Comparison of ENCODE assay signal across 8 mouse cellular contexts in the genomic region with DNA sequence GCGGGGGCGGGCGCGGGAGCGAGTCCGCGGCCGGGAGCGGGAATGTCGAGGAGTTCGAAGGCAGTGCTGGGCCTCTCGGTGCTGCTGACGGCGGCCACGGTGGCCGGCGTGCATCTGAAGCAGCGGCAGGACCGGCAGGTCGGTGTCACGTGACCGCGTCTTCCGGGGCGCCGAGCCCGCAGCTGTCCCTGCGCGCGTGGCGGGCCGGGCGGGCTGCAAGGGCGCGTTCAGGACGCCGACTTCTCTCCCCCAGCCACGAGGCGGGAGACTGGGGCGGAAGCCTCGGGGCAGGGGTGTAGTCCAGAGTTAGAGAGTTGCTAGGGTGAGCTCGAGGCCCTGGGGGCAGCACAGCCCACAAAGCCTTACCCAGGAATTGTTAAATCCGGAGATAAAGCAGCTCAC. TPM values are rescaled to one million over a fixed set of nuclear protein-coding genes. Genes with fewer than 3 reads are reported as not detected.
DNase-seq lines count a peak whose midpoint lies in the region; ATAC-seq and TF ChIP-seq lines count a peak whose summit lies in the region.

No protein-coding gene starts in this region.

- ATAC-seq in G1E (ENCODE audit: extremely low read depth, insufficient number of reproducible peaks, low FRiP score, poor library complexity, severe bottlenecking): peak; percentile 55

- no peaks in the 10 kb centered on the region for H3K9me3 ChIP-seq in G1E (replicated peaks)
- H3K9me3 ChIP-seq in hindbrain, embryonic 10.5 days: no peaks in the 10 kb centered on the region

- H3K27me3 ChIP-seq in G1E (ENCODE audit: insufficient read depth, low read length): no peaks in the 10 kb centered on the region
- H3K27me3 ChIP-seq in hindbrain, embryonic 10.5 days (ENCODE audit: insufficient read depth, poor library complexity, severe bottlenecking): no peaks in the 10 kb centered on the region

- TF ChIP-seq POLR2A in cortical plate, adult 2 months (IDR thresholded peaks at IDR 0.05; ENCODE audit: extremely low read depth, insufficient read depth, low read length): no peak

- no peak for TF ChIP-seq CTCF in left cerebral cortex, adult 2 months (IDR thresholded peaks at IDR 0.05)
- TF ChIP-seq CTCF in G1E (IDR thresholded peaks at IDR 0.05; ENCODE audit: low read depth, low read length): no peak
- no peak for TF ChIP-seq CTCF in cortical plate, adult 2 months (IDR thresholded peaks at IDR 0.05; ENCODE audit: extremely low read depth, insufficient read depth, low read length)

- H3K4me3 ChIP-seq in left cerebral cortex, adult 2 months: peak overlapping the region; percentile 90
- H3K4me3 ChIP-seq in G1E (ENCODE audit: low read depth, low read length): peak overlapping the region; percentile 83
- H3K4me3 ChIP-seq in cortical plate, adult 2 months (ENCODE audit: insufficient read depth, low read length): peak overlapping the region; percentile 90
- peak overlapping the region; percentile 87 for H3K4me3 ChIP-seq in hindbrain, embryonic 10.5 days

- H3K4me1 ChIP-seq in G1E (ENCODE audit: insufficient read depth, low read depth, low read length): peaks cover 23% of the 10 kb centered on the region
- H3K4me1 ChIP-seq in cortical plate, adult 2 months (ENCODE audit: control insufficient read depth, insufficient read depth, low read length): peaks cover 7% of the 10 kb centered on the region; the same call in 1 of the 2 replicates
- peaks cover 20% of the 10 kb centered on the region for H3K4me1 ChIP-seq in hindbrain, embryonic 10.5 days (replicated peaks)

- WGBS in hindbrain, embryonic 10.5 days: under 1% methylated on average over 43 of the region's 43 CpGs

- intact Hi-C loops in left cerebral cortex, adult 2 months (cut with DNase I): loop anchor here (2.0 kb wide), 2 partner anchors 70 to 90 kb away; no protein-coding TSS in a partner anchor
- intact Hi-C loops in left cerebral cortex, postnatal 36 days (cut with DNase I): loop anchor here (2.0 to 5.0 kb wide), 2 partner anchors 88 to 98 kb away; partner anchors contain the start of genes Mgme1 and Snx5

- DNase-seq in left cerebral cortex, adult 2 months (ENCODE audit: extremely low spot score in 1 of 2, low spot score in 2 of 2): no peak
- DNase-seq in left cerebral cortex, postnatal 36 days (ENCODE audit: low spot score in 2 of 2): no peak
- peak; percentile 60 for DNase-seq in G1E (ENCODE audit: low spot score)
- no peak for DNase-seq in hindbrain, embryonic 10.5 days (ENCODE audit: low spot score)
- peak; percentile 66 for DNase-seq in mesoderm, embryonic 11.5 days (ENCODE audit: low read depth, low spot score)
- peak; percentile 86 for DNase-seq in thymus, postnatal 14 days
- DNase-seq in cerebellum, adult 18-20 months: no peak

- peak overlapping the region; percentile 96 for H3K27ac ChIP-seq in left cerebral cortex, adult 2 months
- peak overlapping the region; percentile 90 for H3K27ac ChIP-seq in cortical plate, adult 2 months (ENCODE audit: insufficient read depth, low read length)
- H3K27ac ChIP-seq in hindbrain, embryonic 10.5 days: peak overlapping the region; percentile 99

- peaks cover 23% of the 10 kb centered on the region for H3K36me3 ChIP-seq in G1E (replicated peaks)
- H3K36me3 ChIP-seq in hindbrain, embryonic 10.5 days: peaks cover 15% of the 10 kb centered on the region

RNA-seq across cellular contexts. Expression of gene Pet117, which starts 0.2 kb away (rescaled TPM):
- 10 to 100 TPM in 1 of 2 experiments, 1 to 10 TPM in 1; 5.4 to 11.0 TPM for total RNA-seq in left cerebral cortex, adult 2 months (2021)
- 1 to 10 TPM; 7.3 to 8.1 TPM for total RNA-seq in left cerebral cortex, postnatal 36 days (2021)
- total RNA-seq in G1E (2014; fragmentation: Nextera tagmentation): 3.6 TPM in 1 of 2 replicates, not detected in the other
- not detected in 2 replicates for total RNA-seq in G1E (2017)
- 5.7 and 25.9 TPM in 2 replicates for polyA plus RNA-seq in G1E (2012)
- 1.0 TPM in 1 of 2 replicates, not detected in the other for polyA plus RNA-seq in cortical plate, adult 2 months (2012; rRNA removed)
- 0.24 TPM in 1 of 2 replicates, not detected in the other for polyA plus RNA-seq in hindbrain, embryonic 10.5 days (2016; fragmentation: Nextera tagmentation; extraction: Ambion mirVana)

RNA-seq across cellular contexts. Expression of gene Kat14, which starts 0.2 kb away (rescaled TPM):
- 10 to 100 TPM; 38.8 to 40.2 TPM for total RNA-seq in left cerebral cortex, adult 2 months (2021)
- total RNA-seq in left cerebral cortex, postnatal 36 days (2021): 10 to 100 TPM; 35.6 to 39.5 TPM
- total RNA-seq in G1E (2014; fragmentation: Nextera tagmentation): 50.2 and 80.4 TPM in 2 replicates
- total RNA-seq in G1E (2017): 20.7 and 24.5 TPM in 2 replicates
- polyA plus RNA-seq in G1E (2012): 14.3 and 26.3 TPM in 2 replicates
- polyA plus RNA-seq in cortical plate, adult 2 months (2012; rRNA removed): 33.8 and 35.5 TPM in 2 replicates
- polyA plus RNA-seq in hindbrain, embryonic 10.5 days (2016; fragmentation: Nextera tagmentation; extraction: Ambion mirVana): 47.9 and 60.4 TPM in 2 replicates

RNA-seq across cellular contexts. Expression of gene Ovol2, which starts 37.1 kb away (rescaled TPM):
- total RNA-seq in left cerebral cortex, adult 2 months (2021): 10 to 100 TPM; 10.5 to 11.6 TPM
- 10 to 100 TPM in 1 of 2 experiments, 1 to 10 TPM in 1; 6.9 to 10.8 TPM for total RNA-seq in left cerebral cortex, postnatal 36 days (2021)
- total RNA-seq in G1E (2014; fragmentation: Nextera tagmentation): not detected in 2 replicates
- total RNA-seq in G1E (2017): 0.05 and 0.06 TPM in 2 replicates
- not detected in 2 replicates for polyA plus RNA-seq in G1E (2012)
- polyA plus RNA-seq in cortical plate, adult 2 months (2012; rRNA removed): 15.0 and 16.4 TPM in 2 replicates
- 0.22 and 0.27 TPM in 2 replicates for polyA plus RNA-seq in hindbrain, embryonic 10.5 days (2016; fragmentation: Nextera tagmentation; extraction: Ambion mirVana)

Comparison
In these comparisons a context has a peak if more than half of its experiments do, and no peak if none do; other contexts are left out.
1. DNase-seq: peak in G1E (single experiment), mesoderm, embryonic 11.5 days (single experiment) and thymus, postnatal 14 days (single experiment); none in left cerebral cortex, adult 2 months (0 of 2), left cerebral cortex, postnatal 36 days (0 of 2), hindbrain, embryonic 10.5 days (single experiment) and cerebellum, adult 18-20 months (0 of 2).
2. RNA of gene Ovol2, which starts 37.1 kb away (total RNA-seq): 10.5 to 11.6 TPM in left cerebral cortex, adult 2 months and 6.9 to 10.8 TPM in left cerebral cortex, postnatal 36 days; 0.05 to 0.06 TPM in G1E; every median in the first group is over 4 times any median in the second.
3. Peak in every context shown above with its lines, with median percentiles within 50 percentile points of each other: H3K27ac ChIP-seq and H3K4me3 ChIP-seq.